Mouse (Mus musculus): ENCODE data around the gene Rnaseh2b. TPM values are rescaled to one million over a fixed set of nuclear protein-coding genes. Genes with fewer than 3 reads are reported as not detected.

Rnaseh2b gene
- total and polyA plus RNA-seq, 3 experiments = 21.2 to 63.7 (median 53.6) TPM

DNA sequence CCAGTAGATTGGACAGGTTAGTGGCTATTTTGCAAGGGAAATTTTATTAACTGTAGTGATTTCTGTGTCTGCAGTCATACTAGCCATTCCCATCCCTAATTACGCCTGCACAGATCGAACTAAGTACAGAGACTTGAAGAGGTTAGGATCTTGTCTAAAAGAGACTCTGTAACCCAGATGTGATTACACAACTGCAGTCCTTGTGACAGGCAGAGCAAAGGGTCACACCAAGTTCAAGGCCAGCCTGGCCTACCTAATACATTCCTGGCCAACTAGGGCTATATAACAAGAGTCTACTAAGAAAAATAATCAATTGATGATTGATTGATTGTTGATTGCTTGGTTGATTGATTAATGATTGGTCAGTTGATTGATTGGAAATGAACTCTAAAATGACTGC, 43.1 kb upstream of the Rnaseh2b start:
- no peaks in the 10 kb centered on the region for H3K27me3 ChIP-seq (replicated peaks)
- H3K9me3 ChIP-seq (replicated peaks; ENCODE audit: low read length) = no peaks in the 10 kb centered on the region
- peaks cover 4 to 38% of the 10 kb centered on the region in 2 experiments for H3K4me1 ChIP-seq (ENCODE audit: control insufficient read depth in 1 of 2, insufficient read depth in 2 of 2)
- in situ Hi-C loops (cut with MboI; ENCODE audit: low pct_ligation_motif_present, low pct_unique_long_range_greater_than_20kb, low sequenced_read_pairs) = loop anchor here (25.0 kb wide), 1 partner anchor 687 kb away; the partner anchor contains the start of gene Spryd7
- H3K79me2 ChIP-seq (replicated peaks; ENCODE audit: control insufficient read depth, extremely low read depth, insufficient read depth, poor library complexity, severe bottlenecking) = no peaks in the 10 kb centered on the region
- no peak overlapping the region for H3K4me3 ChIP-seq (replicated peaks in 1 of 3; ENCODE audit: low read depth in 2 of 3, low read length in 2 of 3, poor library complexity in 1 of 3)
- no peak overlapping the region for H3K4me2 ChIP-seq (ENCODE audit: insufficient read depth, low read depth, poor library complexity, severe bottlenecking)
- no peak overlapping the region for H3K9ac ChIP-seq (ENCODE audit: insufficient read depth, low read depth)
- dilution Hi-C loops (cut with MboI; ENCODE audit: extremely low pct_ligation_motif_present, extremely low pct_unique_long_range_greater_than_20kb, low sequenced_read_pairs) = no loop called here
- H3K36me3 ChIP-seq (replicated peaks in 1 of 2; ENCODE audit: control insufficient read depth in 1 of 2, insufficient read depth in 1 of 2, low read length in 1 of 2) = no peaks in the 10 kb centered on the region
- TF ChIP-seq JUN (IDR thresholded peaks at IDR 0.05; ENCODE audit: insufficient read depth, low read depth, low read length) (no peak), BHLHE40 (IDR thresholded peaks at IDR 0.05; ENCODE audit: low read depth, low read length) (no peak), SIN3A (IDR thresholded peaks at IDR 0.05; ENCODE audit: low read length) (no peak), MYC (IDR thresholded peaks at IDR 0.05; ENCODE audit: low read depth, low read length) (no peak), MXI1 (IDR thresholded peaks at IDR 0.05; ENCODE audit: low read depth, low read length) (no peak), IRF4 (IDR thresholded peaks at IDR 0.05; ENCODE audit: low read depth, low read length) (no peak), TBP (conservative IDR thresholded peaks at IDR 0.05; ENCODE audit: low read depth, low read length) (no peak), TCF12 (IDR thresholded peaks at IDR 0.05; ENCODE audit: low read depth, low read length) (no peak), MAFK (IDR thresholded peaks at IDR 0.05; ENCODE audit: insufficient replicate concordance, low read length) (no peak), POLR2AphosphoS2 (IDR thresholded peaks at IDR 0.05; ENCODE audit: low read depth, low read length) (no peak), CHD2 (IDR thresholded peaks at IDR 0.05; ENCODE audit: low read length) (no peak), UBTF (IDR thresholded peaks at IDR 0.05; ENCODE audit: low read depth, low read length) (no peak), ZC3H11A (IDR thresholded peaks at IDR 0.05; ENCODE audit: low read depth, low read length) (no peak), CHD1 (IDR thresholded peaks at IDR 0.05; ENCODE audit: low read depth, low read length) (no peak)
- DNase-seq (ENCODE audit: extremely low read depth) = no peak
- no peak overlapping the region for H3K27ac ChIP-seq (ENCODE audit: insufficient read depth, low read depth)

DNA sequence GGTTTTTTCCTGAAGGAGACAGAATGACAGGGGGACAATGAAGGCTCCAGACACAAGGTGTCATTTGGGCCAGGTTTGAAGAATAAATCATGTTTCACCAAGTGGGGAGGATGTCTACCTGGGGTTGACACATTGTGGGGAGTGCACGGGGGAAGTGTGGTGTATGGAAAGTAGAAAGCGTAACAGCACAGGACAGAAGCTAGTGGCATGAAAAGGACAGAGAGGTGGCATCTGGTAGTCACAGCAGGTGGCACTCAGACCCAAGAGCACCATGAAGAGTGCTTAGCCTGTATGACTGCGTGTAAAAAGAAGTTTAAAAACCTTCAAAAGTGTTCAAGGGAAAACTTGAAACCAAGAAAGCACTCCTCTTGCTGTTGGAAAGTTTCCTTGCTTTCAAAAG, 42.3 kb upstream of the Rnaseh2b start:
- Histone ChIP-seq H3K79me2 (replicated peaks; ENCODE audit: control insufficient read depth, extremely low read depth, insufficient read depth, poor library complexity, severe bottlenecking) (no peaks in the 10 kb centered on the region), H3K27ac (ENCODE audit: insufficient read depth, low read depth) (no peak overlapping the region), H3K4me1 (ENCODE audit: control insufficient read depth in 1 of 2, insufficient read depth in 2 of 2) (peaks cover 4 to 38% of the 10 kb centered on the region in 2 experiments), H3K4me3 (replicated peaks in 1 of 3; ENCODE audit: low read depth in 2 of 3, low read length in 2 of 3, poor library complexity in 1 of 3) (no peak overlapping the region), H3K27me3 (replicated peaks) (no peaks in the 10 kb centered on the region), H3K9ac (ENCODE audit: insufficient read depth, low read depth) (no peak overlapping the region), H3K9me3 (replicated peaks; ENCODE audit: low read length) (no peaks in the 10 kb centered on the region), H3K36me3 (replicated peaks in 1 of 2; ENCODE audit: control insufficient read depth in 1 of 2, insufficient read depth in 1 of 2, low read length in 1 of 2) (no peaks in the 10 kb centered on the region), H3K4me2 (ENCODE audit: insufficient read depth, low read depth, poor library complexity, severe bottlenecking) (no peak overlapping the region)
- dilution Hi-C loops (cut with MboI; ENCODE audit: extremely low pct_ligation_motif_present, extremely low pct_unique_long_range_greater_than_20kb, low sequenced_read_pairs) (no loop called here), in situ Hi-C loops (cut with MboI; ENCODE audit: low pct_ligation_motif_present, low pct_unique_long_range_greater_than_20kb, low sequenced_read_pairs) (no loop called here)
- no peak for DNase-seq (ENCODE audit: extremely low read depth)
- TF ChIP-seq E2F4 (IDR thresholded peaks at IDR 0.05; ENCODE audit: insufficient replicate concordance, low read depth, low read length) (no peak), TBP (conservative IDR thresholded peaks at IDR 0.05; ENCODE audit: low read depth, low read length) (no peak), JUN (IDR thresholded peaks at IDR 0.05; ENCODE audit: insufficient read depth, low read depth, low read length) (no peak), ETS1 (conservative IDR thresholded peaks at IDR 0.05; ENCODE audit: low read depth, low read length) (no peak), TCF12 (IDR thresholded peaks at IDR 0.05; ENCODE audit: low read depth, low read length) (no peak), RCOR1 (conservative IDR thresholded peaks at IDR 0.05; ENCODE audit: low read depth, low read length) (no peak), KAT2A (IDR thresholded peaks at IDR 0.05; ENCODE audit: insufficient replicate concordance, low read length) (no peak), PAX5 (IDR thresholded peaks at IDR 0.05; ENCODE audit: low read length) (no peak), SMC3 (IDR thresholded peaks at IDR 0.05; ENCODE audit: low read depth, low read length) (no peak), JUND (conservative IDR thresholded peaks at IDR 0.05; ENCODE audit: low read depth, low read length) (no peak), USF2 (conservative IDR thresholded peaks at IDR 0.05; ENCODE audit: low read depth, low read length) (no peak), NELFE (IDR thresholded peaks at IDR 0.05; ENCODE audit: low read depth, low read length) (no peak), POLR2A (IDR thresholded peaks at IDR 0.05; ENCODE audit: low read depth, low read length) (no peak), MAX (IDR thresholded peaks at IDR 0.05; ENCODE audit: low read length) (no peak), ZNF384 (IDR thresholded peaks at IDR 0.05; ENCODE audit: low read depth, low read length) (no peak), RAD21 (IDR thresholded peaks at IDR 0.05; ENCODE audit: low read depth, low read length) (no peak), USF1 (IDR thresholded peaks at IDR 0.05; ENCODE audit: low read depth, low read length) (no peak), ZKSCAN1 (IDR thresholded peaks at IDR 0.05; ENCODE audit: borderline replicate concordance, low read depth, low read length) (no peak)
